Mouse (Mus musculus) liver, embryonic 12.5 days (tissue): ENCODE data around the gene Krt81. TPM values are rescaled to one million over a fixed set of nuclear protein-coding genes. Genes with fewer than 3 reads are reported as not detected.

Experiments used
- ATAC-seq: fragments of 200-750 bp; cut with Nextera tagmentation; 2 replicates; pipeline ENCODE4 v1.8.0; 2017; ENCODE audit warnings: moderate number of reproducible peaks, mild to moderate bottlenecking, moderate library complexity
- H3K27ac ChIP-seq: fragments of 300-500 bp; sonication (generic); 2 replicates; pipeline ENCODE4 v1.5.1; 2016; ENCODE audit warnings: mild to moderate bottlenecking
- H3K27me3 ChIP-seq: fragments of 300-500 bp; sonication (generic); replicated peaks from 2 replicates; pipeline ENCODE4 v1.6.1; 2016; ENCODE audit warnings: mild to moderate bottlenecking, moderate library complexity
- H3K36me3 ChIP-seq: fragments of 300-500 bp; sonication (generic); 2 replicates; pipeline ENCODE4 v1.6.1; 2016; ENCODE audit warnings: mild to moderate bottlenecking, moderate library complexity
- H3K4me1 ChIP-seq: fragments of 300-500 bp; sonication (generic); 2 replicates; pipeline ENCODE4 v1.6.1; 2016
- H3K4me2 ChIP-seq: fragments of 300-500 bp; sonication (generic); 2 replicates; pipeline ENCODE4 v1.6.1; 2016; ENCODE audit warnings: mild to moderate bottlenecking, moderate library complexity
- H3K4me3 ChIP-seq: fragments of 300-500 bp; sonication (generic); 2 replicates; pipeline ENCODE4 v1.5.1; 2016; ENCODE audit warnings: mild to moderate bottlenecking, moderate library complexity
- H3K9ac ChIP-seq: fragments of 300-500 bp; sonication (generic); 2 replicates; pipeline ENCODE4 v1.6.1; 2016; ENCODE audit warnings: mild to moderate bottlenecking, moderate library complexity
- H3K9me3 ChIP-seq: fragments of 300-500 bp; sonication (generic); replicated peaks from 2 replicates; pipeline ENCODE4 v1.6.1; 2016; ENCODE audit warnings: mild to moderate bottlenecking, moderate library complexity
- WGBS: fragments of 180-500 bp; shearing (Covaris S2); methylation state at CpG from one replicate; pipeline ENCODE4 v1.1.7; 2016; ENCODE audit not compliant: insufficient replicate concordance; 5-methylcytosine and 5-hydroxymethylcytosine counted together
- polyA plus RNA-seq: library from polyadenylated mRNA; unstranded; fragments of >200 nt; fragmentation: Nextera tagmentation; extraction: Ambion mirVana; gene quantifications from 2 replicates; pipeline ENCODE4 v1.2.1, GENCODE M21; 2016

Gene Krt81
- polyA plus RNA-seq: not detected in 2 replicates

DNA sequence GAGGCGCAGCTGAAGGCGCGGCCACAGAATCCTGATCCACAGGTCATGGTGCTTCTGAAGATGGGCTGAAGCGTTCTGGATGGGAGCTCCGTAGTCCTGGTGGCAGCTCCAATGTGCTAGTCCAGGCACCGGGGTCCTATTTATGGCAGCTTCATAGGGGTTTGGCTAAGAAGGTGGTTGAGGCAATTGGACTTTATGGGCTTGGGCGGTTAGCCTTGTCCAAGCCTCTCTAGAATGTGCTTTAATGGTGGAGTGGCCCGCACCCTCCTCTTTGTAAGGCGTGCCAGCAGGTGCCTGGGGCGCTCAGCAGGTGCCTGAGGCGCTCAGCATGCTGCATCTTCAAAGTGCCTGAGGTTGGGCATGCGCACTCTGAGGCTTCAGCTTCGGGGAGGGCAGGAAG, at the start of gene Krt81:
TSS of gene Krt81 (minus strand) at position 101 of the 400 bp plus-strand sequence.
- ATAC-seq: no peak
- WGBS: 64% methylated on average over 13 of the region's 13 CpGs

GRCm38 (mm10) chr15:101508247-101508646, 44.7 kb upstream of the Krt81 start:
- H3K27ac ChIP-seq: no peak overlapping the region
- H3K4me2 ChIP-seq: no peak overlapping the region
- no peak for ATAC-seq
- no peak overlapping the region for H3K9ac ChIP-seq
- H3K4me1 ChIP-seq: no peaks in the 10 kb centered on the region
- H3K4me3 ChIP-seq: no peak overlapping the region
- WGBS: 49% methylated on average over 9 of the region's 9 CpGs
- H3K36me3 ChIP-seq: no peaks in the 10 kb centered on the region
- H3K27me3 ChIP-seq: peaks cover 8% of the 10 kb centered on the region; the same call in 1 of the 2 replicates
- no peaks in the 10 kb centered on the region for H3K9me3 ChIP-seq

More for the DNA sequence above, at the start of gene Krt81:
- Histone ChIP-seq H3K4me2 (no peak within 1 kb of the TSS), H3K4me1 (no peaks in the 10 kb centered on the region), H3K9ac (no peak within 1 kb of the TSS), H3K9me3 (no peaks in the 10 kb centered on the region), H3K27ac (no peak within 1 kb of the TSS), H3K4me3 (no peak within 1 kb of the TSS), H3K36me3 (no peaks in the 10 kb centered on the region), H3K27me3 (no peaks in the 10 kb centered on the region)

- WGBS: 38% methylated on average over 14 of the region's 14 CpGs
- ATAC-seq: no peak
- H3K36me3 ChIP-seq: no peaks in the 10 kb centered on the region
These were observed 43.6 kb upstream of the Krt81 start for GRCm38 (mm10) chr15:101506896-101507758.

DNA sequence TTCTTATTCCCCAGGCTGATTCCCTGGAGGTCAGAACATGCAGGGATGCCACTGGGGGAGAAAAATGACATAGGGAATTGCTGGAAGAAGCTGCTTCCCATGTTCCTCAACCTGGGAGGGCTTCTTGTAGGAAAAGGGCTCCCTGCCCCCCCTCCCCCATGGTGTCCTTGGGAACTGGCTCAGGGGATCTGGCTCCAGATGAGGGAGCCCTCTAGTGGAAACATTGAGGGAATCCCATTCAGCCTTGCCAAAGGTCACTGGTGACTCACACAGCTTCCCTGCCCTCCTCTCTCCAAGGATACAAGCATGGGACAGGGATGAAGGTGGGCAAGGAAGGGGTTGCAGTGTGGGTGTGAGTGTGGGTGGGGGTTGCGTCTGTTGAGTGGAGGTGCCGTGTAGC, 33.6 kb upstream of the Krt81 start:
- ATAC-seq: no peak
- Histone ChIP-seq H3K27ac (no peak overlapping the region), H3K4me2 (no peak overlapping the region), H3K9ac (no peak overlapping the region), H3K27me3 (no peaks in the 10 kb centered on the region), H3K4me3 (no peak overlapping the region), H3K9me3 (no peaks in the 10 kb centered on the region), H3K36me3 (no peaks in the 10 kb centered on the region), H3K4me1 (no peaks in the 10 kb centered on the region)
- 75% methylated on average over 2 of the region's 2 CpGs for WGBS

More at GRCm38 (mm10) chr15:101506896-101507758, 43.6 kb upstream of the Krt81 start:
- Histone ChIP-seq H3K27me3 (peaks cover 8% of the 10 kb centered on the region; the same call in 1 of the 2 replicates), H3K4me2 (no peak overlapping the region), H3K4me3 (no peak overlapping the region), H3K27ac (no peak overlapping the region), H3K9ac (no peak overlapping the region), H3K9me3 (no peaks in the 10 kb centered on the region), H3K4me1 (no peaks in the 10 kb centered on the region)

DNA sequence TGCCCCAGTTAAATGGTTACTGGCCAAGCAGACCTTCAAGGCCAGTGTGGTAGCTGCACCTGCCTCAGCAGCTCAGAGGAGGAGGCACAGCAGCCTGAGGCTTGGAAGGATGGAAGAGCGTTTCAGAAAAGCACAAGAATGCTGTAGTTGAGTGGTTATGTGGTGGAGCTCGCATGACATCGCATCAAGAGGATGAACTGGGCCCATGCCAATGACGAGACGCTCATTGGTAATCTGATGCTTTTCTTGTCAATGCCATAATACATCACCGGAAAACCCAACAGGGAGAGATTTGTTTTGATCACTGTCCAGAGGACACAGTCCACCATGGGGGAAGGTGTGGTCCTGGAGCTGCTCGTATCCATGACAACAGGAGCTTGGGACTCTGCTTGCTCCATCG, 31.7 kb upstream of the Krt81 start:
- no peaks in the 10 kb centered on the region for H3K4me1 ChIP-seq
- H3K9ac ChIP-seq: no peak overlapping the region
- no peak overlapping the region for H3K4me2 ChIP-seq
- no peak overlapping the region for H3K27ac ChIP-seq
- H3K27me3 ChIP-seq: no peaks in the 10 kb centered on the region
- no peak for ATAC-seq
- H3K36me3 ChIP-seq: no peaks in the 10 kb centered on the region
- no peak overlapping the region for H3K4me3 ChIP-seq
- no peaks in the 10 kb centered on the region for H3K9me3 ChIP-seq
- 79% methylated on average over 8 of the region's 8 CpGs for WGBS

GRCm38 (mm10) chr15:101494203-101494602, 30.7 kb upstream of the Krt81 start:
- ATAC-seq: no peak
- no peak overlapping the region for H3K9ac ChIP-seq
- H3K4me1 ChIP-seq: no peaks in the 10 kb centered on the region
- H3K9me3 ChIP-seq: no peaks in the 10 kb centered on the region
- 36% methylated on average over 1 of the region's 1 CpGs for WGBS
- no peaks in the 10 kb centered on the region for H3K36me3 ChIP-seq
- no peaks in the 10 kb centered on the region for H3K27me3 ChIP-seq
- no peak overlapping the region for H3K4me3 ChIP-seq
- H3K27ac ChIP-seq: no peak overlapping the region
- no peak overlapping the region for H3K4me2 ChIP-seq

DNA sequence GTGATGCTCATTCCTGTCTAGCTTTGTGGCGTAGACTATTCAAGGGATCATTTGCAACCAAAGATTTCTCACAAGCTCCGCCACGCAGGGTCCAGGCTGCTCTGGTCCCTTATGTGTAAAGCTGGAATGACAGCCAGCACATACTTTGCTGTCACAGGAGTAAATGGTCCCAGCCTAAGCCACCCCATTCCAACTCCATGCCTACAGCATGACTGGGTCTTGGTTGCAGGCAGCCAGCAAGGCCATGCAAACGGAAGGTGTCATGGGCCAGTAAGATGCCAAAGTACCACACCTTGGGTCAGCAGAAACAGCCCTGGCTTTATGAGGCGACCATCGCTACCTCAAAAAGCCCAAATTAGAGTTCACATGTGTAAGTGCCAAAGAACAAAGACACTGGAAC, 30.2 kb upstream of the Krt81 start:
- ATAC-seq: no peak
- no peak overlapping the region for H3K4me2 ChIP-seq
- 75% methylated on average over 6 of the region's 6 CpGs for WGBS
- H3K9me3 ChIP-seq: no peaks in the 10 kb centered on the region
- no peak overlapping the region for H3K27ac ChIP-seq
- no peaks in the 10 kb centered on the region for H3K36me3 ChIP-seq
- H3K9ac ChIP-seq: no peak overlapping the region
- no peak overlapping the region for H3K4me3 ChIP-seq
- no peaks in the 10 kb centered on the region for H3K4me1 ChIP-seq
- H3K27me3 ChIP-seq: no peaks in the 10 kb centered on the region

- no peak for ATAC-seq
- no peak overlapping the region for H3K4me2 ChIP-seq
- H3K4me1 ChIP-seq: no peaks in the 10 kb centered on the region
- H3K36me3 ChIP-seq: no peaks in the 10 kb centered on the region
- H3K9me3 ChIP-seq: no peaks in the 10 kb centered on the region
- H3K27me3 ChIP-seq: no peaks in the 10 kb centered on the region
- H3K27ac ChIP-seq: no peak overlapping the region
- no peak overlapping the region for H3K4me3 ChIP-seq
- WGBS: 39% methylated on average over 8 of the region's 8 CpGs
- H3K9ac ChIP-seq: no peak overlapping the region
These were observed 29.2 kb upstream of the Krt81 start for GRCm38 (mm10) chr15:101492718-101493117.

DNA sequence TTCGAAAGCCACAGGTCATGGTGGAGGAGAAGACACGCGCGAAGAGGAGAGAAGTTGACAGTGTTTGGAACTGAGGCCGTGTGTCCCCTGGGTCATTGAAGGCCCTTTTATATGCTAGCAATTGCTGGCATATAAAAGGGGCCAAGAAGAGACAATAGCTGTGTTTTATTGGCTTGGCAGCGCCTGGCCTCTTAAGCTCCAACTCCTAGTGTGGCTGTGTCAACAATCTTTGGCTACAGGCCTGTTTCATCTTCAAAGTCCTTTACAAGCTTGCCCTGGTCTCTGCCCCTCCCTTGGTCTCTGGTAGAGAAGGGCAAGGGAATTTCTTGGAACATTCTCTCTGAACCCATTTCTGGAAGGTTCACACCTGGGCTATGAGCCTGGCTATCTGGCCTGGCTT, 27.9 kb upstream of the Krt81 start, which contains the start of gene Krt83:
TSS of gene Krt83 (minus strand) at position 82 of the 400 bp plus-strand sequence.
- no peak within 1 kb of the TSS for H3K9ac ChIP-seq
- H3K4me1 ChIP-seq: no peaks in the 10 kb centered on the region
- H3K27me3 ChIP-seq: no peaks in the 10 kb centered on the region; the same call in 1 of the 2 replicates
- H3K4me3 ChIP-seq: no peak within 1 kb of the TSS
- H3K9me3 ChIP-seq: no peaks in the 10 kb centered on the region
- WGBS: 81% methylated on average over 6 of the region's 6 CpGs
- no peaks in the 10 kb centered on the region for H3K36me3 ChIP-seq
- H3K4me2 ChIP-seq: no peak within 1 kb of the TSS
- ATAC-seq: no peak
- no peak within 1 kb of the TSS for H3K27ac ChIP-seq

- H3K4me3 ChIP-seq: no peak overlapping the region
- 60% methylated on average over 11 of the region's 11 CpGs for WGBS
- no peak overlapping the region for H3K9ac ChIP-seq
- H3K9me3 ChIP-seq: no peaks in the 10 kb centered on the region
- H3K27ac ChIP-seq: no peak overlapping the region
- no peaks in the 10 kb centered on the region for H3K36me3 ChIP-seq
- H3K27me3 ChIP-seq: no peaks in the 10 kb centered on the region; the same call in 1 of the 2 replicates
- ATAC-seq: no peak
- no peak overlapping the region for H3K4me2 ChIP-seq
- H3K4me1 ChIP-seq: no peaks in the 10 kb centered on the region; the same call in 1 of the 2 replicates
These were observed 22.5 kb upstream of the Krt81 start for GRCm38 (mm10) chr15:101485911-101486635.

- Histone ChIP-seq H3K36me3 (no peaks in the 10 kb centered on the region), H3K9me3 (no peaks in the 10 kb centered on the region), H3K27me3 (peaks cover 6% of the 10 kb centered on the region), H3K27ac (no peak overlapping the region), H3K4me1 (no peaks in the 10 kb centered on the region; the same call in 1 of the 2 replicates), H3K4me3 (no peak overlapping the region), H3K9ac (no peak overlapping the region), H3K4me2 (no peak overlapping the region)
- no peak for ATAC-seq
- 39% methylated on average over 1 of the region's 1 CpGs for WGBS
These were observed 21.4 kb upstream of the Krt81 start for GRCm38 (mm10) chr15:101484939-101485338.

GRCm38 (mm10) chr15:101483646-101484045, 20.1 kb upstream of the Krt81 start:
- H3K4me1 ChIP-seq: peaks cover 9% of the 10 kb centered on the region
- WGBS: 91% methylated on average over 1 of the region's 1 CpGs
- no peak for ATAC-seq
- H3K27ac ChIP-seq: no peak overlapping the region
- no peaks in the 10 kb centered on the region for H3K9me3 ChIP-seq
- no peak overlapping the region for H3K4me3 ChIP-seq
- no peak overlapping the region for H3K4me2 ChIP-seq
- peaks cover 19% of the 10 kb centered on the region for H3K27me3 ChIP-seq
- no peaks in the 10 kb centered on the region for H3K36me3 ChIP-seq
- H3K9ac ChIP-seq: no peak overlapping the region
